Mouse (Mus musculus) cerebellum, adult 11-12 months (tissue): Measurements from ENCODE around the gene Ptprr.

Source experiments
- DNase-seq: peaks from one replicate; pipeline ENCODE4 v3.0.0; 2022

Ptprr gene

DNA sequence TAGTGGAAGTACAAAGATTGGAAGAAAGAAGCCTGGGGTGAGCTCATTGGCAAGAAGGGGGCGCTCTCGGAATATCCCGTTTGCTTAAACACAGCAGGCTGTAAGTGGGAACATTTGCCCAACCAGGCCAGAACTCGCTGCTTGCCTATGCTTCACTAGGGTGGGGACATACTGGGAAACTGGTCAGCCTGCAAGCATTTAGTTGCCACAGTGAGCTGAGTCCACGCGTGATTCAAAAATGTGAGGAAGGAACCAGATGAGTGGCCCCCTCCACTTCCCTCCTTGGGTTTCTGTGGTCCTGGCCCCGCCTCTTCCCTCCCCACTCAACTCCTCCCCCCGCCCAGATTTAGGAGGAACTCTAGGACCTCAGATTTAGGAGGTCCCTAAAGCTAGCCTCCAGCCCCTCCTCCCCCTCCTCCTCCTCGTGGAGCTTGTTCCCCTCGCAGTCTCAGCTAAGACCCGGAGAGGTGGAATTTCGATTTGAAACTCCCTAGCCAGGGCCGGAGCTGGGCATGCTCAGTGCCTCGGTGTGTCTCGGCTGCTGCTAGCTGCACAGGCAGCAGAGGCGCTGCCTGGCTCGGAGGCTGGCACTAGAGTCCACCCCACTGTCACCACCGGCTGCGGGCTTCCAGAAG, at the start of gene Ptprr:
Gene Ptprr, plus strand, starts transcription at position 369 of the 635 bp plus-strand sequence.
- DNase-seq, result peak; percentile 96

DNA sequence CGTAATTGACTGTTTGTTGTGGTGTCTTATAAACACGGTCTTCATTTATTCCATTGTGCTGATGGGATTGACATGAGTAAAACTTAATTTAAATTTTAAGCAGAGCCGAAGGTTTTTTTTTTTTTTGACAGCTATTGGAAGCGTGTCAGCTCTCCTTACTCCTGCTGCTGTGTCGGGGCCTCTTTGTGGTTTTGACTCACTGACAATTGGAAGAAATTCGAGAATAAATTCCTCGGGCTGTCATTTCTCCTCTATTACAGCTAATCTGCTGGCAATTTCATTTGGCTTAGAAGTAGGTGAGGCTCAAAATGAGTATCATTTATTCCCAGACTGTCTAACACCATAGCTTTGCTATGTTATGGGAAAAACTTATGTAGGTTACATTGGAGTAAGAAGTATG, 41.7 kb upstream of the Ptprr start:
- no peak for DNase-seq

DNA sequence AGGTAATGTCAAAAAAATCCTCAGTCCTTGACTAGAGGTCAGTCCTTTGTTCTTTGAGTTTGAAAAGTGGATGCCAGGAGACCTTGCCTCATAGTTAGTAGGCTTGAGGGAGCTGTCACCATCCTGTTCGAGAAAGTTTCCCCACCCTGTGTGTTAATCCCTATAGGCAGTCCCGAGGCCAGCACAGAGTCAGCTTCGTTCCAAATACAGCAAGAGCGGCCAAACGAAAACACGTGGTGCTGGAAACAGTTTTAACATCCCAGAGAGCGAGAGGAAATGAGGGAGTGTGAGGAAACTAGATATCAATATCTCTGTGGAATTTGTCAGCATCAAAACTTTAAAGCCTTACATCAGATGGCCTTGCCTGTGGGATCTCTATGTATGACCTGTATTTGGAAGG, 39.0 kb upstream of the Ptprr start:
- no peak for DNase-seq

DNA sequence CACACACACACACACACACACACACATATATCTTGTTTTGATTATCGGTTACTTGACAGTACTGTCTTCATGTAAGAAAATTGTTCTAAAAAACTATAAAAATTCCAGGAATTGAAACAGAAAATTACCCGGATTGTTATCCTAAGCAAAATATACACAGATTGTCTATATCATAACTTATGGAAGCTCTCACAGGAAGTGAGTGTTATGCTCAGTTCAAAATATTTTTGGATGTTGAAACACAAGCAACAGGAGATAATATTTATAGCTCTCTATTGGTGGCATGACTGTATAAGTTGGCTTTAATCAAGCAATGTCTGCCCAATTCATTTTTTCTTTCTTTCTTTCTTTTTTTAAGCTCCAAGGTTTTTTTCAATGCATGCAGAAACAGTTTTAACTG, 38.0 kb upstream of the Ptprr start:
- DNase-seq, result no peak

DNA sequence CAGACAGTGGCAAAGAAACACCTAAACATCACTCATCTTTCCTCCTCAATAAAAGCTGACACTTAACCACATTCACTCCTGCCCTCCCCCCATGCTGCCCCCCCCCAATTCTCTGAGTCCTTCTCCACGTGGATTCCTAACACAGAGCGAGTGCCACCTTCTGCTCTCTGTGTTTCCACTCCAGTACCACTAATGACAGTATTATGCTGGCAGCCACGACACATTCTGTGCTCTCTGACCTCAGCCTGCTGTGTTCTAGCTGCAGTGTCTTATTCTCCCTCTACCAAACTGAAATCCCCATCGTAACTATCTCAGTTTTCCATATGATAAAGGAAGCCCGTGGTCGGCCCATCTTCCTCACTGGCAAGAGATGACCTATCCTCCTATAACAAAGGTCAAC, 33.7 kb upstream of the Ptprr start:
- no peak for DNase-seq

DNA sequence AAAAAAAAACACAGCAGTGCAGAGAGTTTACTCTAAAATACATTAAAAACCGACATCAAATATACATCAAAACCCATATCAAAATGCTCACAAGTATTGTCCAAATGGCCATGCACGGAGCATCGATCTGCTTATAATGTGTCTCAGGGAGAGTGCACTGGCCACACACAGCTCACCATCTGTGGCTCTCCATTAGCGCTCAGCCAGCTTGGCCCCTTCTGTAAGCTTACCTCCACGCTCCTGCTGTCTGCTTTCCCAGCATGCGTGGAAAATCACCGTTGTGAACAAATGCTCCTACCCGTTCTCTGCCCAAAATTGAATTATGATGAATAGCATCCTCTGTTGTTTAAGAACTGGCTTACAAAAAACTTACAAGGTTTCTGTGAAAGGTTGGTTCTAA, 16.2 kb upstream of the Ptprr start:
- DNase-seq, result peak; percentile 91

DNA sequence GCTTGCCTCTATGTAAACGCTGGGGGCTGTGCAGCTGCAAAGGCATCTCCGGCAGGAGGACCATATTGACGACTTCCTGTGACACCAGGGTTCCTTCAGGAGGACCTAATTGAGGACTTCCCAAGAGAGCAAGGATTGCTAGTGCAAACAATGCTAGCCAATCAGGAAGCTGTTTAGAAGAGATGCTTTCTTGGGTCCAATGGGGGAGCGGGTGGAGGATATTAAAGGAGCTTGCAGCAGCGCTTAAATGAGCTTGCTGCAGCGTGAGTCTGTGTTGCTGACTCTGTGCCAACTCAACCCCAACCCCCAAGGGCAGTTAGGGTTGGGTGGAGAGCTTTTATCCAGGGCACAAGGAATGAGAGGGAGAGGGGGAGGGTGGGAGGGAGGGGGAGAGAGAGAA, 11.3 kb upstream of the Ptprr start:
- no peak for DNase-seq

DNA sequence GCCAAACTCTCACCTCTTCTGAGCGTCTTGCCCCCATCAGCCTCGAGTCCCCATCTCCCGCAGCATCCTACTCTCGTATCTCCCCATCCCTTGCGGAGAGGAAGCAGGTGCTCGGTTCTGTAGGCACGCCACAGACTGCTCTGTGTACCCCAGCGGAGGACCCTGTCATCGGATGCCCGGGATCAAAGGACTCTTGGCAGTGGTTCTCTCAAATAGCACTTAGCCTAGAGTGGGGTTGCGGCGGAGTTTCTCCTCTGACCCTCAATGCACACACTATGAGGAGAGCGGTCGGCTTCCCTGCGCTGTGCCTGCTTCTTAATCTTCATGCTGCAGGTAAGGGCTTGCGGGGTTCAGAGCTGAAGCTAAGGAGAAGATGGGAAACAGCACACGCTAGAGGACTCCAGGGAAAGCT, 473 bp downstream of the Ptprr start:
- DNase-seq, result no peak

DNA sequence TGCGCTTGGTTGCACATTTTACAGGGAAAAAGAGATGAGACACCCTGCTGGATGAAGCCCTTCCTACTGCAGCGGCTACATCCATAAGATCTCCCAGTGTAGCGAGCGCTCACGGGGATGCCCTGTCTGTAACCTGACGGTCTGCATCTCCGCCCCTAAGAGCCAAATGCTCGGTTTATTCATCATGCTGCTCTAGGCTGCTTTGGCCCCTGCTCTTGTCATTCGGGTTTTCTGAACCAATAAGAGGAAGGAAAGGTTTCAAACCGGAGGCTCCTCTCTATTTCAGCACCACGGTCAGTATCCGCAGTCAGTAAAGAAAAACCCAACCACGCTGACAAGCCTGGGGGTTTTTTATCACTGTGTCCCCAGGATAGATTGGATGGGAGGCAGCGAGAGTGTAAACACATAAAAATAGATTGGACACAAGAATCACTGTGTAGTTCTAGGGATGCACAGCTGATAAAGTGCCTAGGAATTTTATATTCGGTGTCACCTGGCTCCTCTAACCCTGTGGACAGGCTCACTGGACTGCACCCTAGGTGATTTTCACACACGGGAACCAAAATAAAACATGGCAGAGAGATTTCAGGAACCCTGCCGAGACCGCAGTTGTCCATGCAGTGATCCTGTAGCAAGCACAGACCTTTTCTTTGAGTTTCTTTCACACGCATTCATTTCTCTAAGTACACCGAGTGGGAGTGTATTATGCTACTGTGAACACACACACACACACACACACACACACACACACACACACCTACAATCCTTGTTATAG, 1.3 kb downstream of the Ptprr start:
- peak; percentile 76 for DNase-seq

DNA sequence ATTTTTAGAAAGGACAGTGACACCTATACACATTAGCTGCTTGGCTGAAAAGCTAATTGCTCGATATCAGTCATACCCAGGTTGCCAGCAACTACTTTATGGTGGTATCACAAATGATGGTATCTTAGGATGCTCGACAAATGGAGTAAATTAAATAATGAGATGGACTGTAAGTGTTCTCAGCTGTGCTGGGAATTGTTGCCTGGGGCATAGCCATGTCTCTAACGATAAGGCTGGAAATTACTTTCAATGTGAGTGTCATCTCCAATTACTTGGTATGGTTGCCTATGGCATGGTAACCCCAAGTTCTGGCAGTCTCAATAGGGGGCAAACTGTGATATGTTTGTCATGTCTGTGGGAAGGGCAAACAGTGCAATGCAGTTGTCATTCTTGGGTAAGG, 3.1 kb downstream of the Ptprr start:
- DNase-seq, result no peak

DNA sequence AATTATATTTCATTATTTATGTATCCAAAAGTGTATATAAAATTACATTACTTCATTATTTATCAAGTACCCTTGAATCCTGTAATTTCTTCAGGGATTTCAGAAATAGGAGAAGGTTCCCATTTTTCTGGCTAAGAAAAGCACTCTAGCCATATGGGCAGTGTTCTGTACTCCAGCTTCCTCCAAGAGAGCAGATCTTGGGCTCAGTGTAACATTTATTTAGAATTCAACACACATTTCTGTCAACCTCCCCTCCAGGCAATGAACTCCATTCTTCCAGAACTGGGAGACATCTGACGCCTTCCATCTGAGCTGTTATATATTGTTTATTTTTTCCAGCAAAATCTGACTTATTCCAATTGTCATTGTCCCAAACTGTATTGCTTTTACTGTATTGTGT, 20.1 kb downstream of the Ptprr start:
- DNase-seq, result no peak

DNA sequence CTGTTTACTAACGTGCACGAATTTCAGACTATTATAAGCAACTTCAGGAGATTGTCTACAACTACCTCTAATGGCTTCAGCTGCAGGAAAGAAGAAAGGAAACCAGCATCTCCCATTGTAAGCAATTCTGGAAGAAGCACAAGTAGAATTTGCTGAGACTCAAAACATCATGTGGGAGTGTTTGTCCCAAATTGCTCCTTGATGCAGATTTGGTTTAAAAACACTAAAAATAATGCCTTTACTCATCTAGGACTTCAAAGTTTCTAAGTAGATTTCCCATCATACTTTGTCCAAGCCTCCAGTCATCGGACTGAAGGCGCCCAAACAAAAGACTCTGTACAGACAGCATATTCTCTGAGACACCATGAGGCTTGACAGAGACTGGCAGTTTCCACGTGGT, 57.9 kb downstream of the Ptprr start:
- no peak for DNase-seq

DNA sequence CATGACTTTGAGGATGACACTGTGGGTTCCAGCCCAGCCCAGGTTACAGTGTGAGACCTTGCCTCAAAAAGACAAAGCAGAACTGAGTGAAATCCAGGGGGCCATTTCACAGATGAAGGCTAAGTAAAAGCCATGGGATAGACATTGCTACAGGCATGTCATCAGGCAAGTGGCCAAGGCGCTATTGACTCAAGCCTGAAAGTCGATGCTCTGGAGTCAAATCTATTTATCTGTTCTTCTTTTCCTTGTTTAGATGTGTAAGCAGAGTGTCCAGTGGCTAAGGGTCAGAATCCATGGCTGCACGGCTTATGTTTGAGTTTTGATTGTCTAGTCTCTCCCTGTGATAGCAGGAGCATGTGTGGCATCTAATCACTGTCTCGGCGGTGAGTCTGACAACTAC, 60.6 kb downstream of the Ptprr start:
- no peak for DNase-seq

DNA sequence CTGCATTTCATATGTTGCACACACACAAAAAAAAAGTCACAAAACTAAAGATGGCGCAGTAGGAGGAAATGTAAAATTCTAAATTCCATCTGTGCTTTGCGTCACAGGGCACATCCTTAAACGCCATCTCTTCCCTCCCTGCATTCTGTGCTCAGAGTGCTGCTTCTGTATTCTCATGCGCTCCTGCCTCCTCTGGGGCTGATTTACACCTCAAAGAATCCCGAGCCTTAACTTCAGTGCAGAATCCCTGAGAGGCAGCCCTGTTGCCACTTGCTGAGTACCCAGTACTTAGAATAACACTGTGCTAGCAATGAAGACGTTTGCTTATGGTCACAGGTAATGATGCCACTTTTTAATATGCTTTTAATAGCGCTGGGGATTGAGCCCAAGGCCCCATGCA, 61.4 kb downstream of the Ptprr start:
- no peak for DNase-seq

DNA sequence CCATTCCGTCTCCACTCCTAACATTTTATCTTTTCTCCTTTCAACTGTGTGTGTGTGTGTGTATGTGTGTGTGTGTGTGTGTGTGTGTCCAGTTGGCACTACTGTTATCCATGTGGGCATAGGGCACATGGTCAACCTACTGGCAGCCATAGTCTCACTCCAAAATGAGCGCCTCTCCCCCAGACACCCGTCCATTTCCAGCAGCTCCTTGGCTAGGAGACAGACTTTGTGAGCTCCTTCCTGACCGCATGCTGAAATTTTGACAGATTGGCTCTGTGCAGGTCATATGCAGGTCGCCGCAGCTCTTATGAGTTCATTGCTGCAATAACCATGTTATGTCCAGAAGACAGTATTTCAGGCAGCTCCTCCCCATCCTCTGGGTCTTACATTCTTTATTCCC, 62.8 kb downstream of the Ptprr start:
- peak; percentile 90 for DNase-seq

DNA sequence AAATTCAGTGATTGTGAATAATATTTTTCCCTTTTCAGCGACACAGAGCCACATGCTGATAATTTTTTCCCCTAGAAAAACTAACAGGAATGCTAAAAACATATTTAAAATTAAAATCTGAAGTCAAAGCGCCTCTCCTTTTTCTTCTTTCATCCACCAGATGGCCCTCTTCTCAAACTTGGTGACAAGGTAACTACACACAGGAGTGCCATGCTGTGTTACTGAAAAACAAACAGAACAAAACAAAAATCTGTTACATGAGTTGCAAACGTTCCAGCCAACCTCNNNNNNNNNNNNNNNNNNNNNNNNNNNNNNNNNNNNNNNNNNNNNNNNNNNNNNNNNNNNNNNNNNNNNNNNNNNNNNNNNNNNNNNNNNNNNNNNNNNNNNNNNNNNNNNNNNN, 66.0 kb downstream of the Ptprr start:
- DNase-seq, result peak; percentile 38

DNA sequence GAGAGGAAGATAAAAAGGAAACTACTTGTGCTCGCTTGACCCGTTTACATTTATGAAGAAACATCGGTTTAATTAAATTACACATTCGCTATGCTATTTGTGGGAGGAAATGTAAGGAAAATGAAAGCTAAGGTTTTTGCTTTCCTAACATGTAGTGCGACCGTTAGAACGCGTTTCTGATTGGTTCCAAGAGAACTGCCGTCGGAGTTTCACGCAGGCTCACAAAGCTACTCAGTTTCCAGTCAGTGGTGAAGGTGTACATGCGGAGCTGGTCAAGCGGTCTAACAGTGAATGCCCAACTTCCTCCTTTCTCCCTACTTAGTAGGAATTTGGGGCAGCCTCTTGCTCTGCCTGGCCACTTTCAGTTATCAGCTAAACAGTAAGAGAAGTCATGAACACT, 78.5 kb downstream of the Ptprr start:
- no peak for DNase-seq

DNA sequence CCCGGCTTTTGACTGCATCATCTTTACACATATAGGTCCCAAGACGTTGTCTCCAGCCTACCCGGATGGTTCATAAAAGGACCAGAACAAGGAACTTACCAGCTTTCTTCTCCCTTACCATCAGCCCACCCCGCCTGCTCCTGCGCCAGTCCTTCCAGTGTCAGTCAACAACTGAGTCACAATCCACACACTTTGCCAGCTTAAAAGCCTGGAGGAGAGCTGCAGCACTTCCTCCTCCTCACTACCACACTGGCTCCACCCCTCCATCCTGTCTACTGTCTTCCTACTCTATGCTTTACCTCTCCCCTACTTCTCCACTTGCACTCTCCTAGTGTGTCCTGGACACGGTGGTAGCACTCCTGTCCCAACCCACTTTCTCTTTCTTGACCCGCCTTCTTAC, 80.5 kb downstream of the Ptprr start:
- DNase-seq, result no peak

DNA sequence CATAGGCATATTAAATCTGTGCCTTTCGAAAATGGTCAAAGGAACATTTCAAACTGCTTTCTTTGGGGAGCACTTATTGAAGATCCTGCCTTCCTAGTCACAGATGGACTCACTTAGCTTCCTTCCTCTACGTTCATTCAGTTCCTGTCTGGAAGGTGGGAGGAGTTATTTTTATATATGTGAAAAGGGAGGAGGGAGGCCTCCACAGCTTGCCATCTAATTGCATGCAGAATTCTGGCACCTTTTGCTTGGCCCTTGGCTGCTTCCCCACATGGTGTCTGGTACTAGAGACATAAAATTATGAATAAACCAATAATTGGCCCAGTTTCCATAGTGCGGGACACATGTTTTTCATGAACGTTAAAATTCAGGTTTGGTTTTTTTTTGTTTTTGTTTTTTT, 90.2 kb downstream of the Ptprr start:
- DNase-seq, result peak; percentile 85

DNA sequence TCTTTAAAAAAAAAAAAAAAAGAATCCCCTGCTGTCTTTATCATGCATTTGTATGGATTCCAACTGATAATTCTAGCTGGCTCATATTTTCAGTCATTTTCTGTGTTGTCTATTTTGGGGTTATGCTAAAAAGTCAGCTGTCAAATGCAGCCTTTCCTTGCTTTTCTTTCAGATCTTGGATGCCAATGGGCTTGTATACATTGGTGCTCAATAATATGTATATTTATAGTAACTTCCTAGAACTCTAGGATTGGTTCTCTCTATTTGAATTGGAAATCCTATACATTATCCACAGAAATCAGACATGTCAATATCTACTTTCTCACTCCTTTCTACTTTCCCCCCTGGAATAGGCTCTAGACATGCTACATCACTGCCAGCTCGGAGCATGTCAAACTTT, 90.7 kb downstream of the Ptprr start:
- no peak for DNase-seq

DNA sequence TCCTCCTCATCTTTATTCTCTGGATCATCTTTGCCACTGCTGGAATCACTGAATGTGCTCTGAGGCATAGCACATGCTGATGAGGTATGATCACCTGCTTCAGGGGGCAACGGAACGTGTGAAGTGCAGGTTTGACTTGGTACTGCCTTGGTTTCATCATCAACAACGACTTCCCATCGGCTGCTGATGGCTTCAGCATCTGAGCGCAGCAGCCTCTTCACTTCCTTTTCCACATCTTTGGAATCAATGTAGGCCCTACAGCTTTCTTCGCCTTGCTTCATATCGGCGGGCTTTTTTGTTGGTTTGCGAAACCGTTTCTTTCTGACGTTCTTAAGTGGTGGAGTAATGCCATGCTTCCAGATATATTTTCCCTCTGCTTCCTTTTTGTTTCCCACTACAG, 94.9 kb downstream of the Ptprr start:
- DNase-seq, result no peak

DNA sequence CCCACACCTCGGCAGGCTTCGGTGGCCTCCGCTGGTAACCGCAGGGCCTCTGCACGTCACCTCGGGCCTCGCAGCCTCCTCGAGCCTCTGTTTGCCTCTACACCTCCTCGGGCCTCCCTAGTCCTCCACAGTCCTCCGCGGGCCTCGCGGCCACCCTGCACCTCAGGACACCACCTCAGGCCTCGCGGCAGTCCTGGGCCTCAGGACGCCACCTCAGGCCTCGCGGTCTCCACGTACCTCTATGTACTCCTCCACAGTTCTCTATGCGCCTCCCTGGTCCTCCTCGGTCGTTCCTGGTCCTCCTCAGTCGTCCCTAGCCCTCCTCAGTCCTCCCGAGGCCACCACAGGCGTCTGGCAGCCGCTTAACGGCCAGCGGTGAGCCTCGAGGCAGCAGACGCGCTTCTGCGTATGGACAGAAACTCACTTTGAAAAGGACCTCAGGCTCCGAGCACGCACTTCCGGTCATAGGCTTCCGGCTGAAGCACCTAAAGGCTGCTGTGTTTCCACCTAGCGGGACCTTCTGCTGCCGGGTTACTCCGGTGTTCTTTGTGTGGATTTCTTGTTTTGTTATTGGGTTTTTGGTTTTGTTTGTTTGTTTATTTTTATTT, 96.0 kb downstream of the Ptprr start, which contains the start of gene 4933416C03Rik:
Gene 4933416C03Rik, minus strand, starts transcription at position 51 of the 608 bp plus-strand sequence.
- no peak for DNase-seq

DNA sequence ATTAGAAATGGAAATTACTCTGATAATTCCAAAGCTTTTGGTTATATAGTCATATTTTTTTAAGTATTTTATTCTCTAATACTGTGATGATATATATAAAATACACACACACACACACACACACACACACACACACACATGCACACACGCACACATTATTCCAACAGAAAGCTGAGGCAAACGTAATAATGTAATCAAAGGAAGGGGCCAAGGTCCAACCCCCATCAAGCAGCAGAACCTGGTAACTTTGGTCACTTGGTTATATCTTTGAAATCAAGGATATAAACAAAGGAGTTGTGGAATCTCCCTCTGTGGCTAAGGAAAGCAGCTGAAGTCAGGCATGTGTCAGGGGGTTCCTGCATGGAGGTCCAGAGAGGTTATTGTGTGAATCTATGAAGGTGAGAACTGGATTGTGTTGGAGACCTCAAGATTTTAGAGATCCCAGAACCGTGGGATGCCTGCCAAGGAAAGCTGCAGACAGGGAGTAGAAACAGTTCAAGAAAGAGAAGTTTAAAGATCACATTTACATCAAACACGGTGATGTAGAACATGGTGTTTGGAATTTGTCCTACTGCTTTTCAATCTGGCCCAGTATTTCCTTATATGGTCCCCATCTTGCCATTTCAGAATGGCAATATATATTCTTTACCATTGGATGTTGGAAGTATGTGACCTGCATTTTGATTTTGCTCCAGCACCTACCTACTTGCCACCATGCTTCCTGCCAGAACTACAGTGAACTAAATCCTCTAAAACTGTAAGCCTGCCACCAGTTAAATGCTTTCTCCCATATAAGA, 98.1 kb downstream of the Ptprr start:
- DNase-seq, result no peak

DNA sequence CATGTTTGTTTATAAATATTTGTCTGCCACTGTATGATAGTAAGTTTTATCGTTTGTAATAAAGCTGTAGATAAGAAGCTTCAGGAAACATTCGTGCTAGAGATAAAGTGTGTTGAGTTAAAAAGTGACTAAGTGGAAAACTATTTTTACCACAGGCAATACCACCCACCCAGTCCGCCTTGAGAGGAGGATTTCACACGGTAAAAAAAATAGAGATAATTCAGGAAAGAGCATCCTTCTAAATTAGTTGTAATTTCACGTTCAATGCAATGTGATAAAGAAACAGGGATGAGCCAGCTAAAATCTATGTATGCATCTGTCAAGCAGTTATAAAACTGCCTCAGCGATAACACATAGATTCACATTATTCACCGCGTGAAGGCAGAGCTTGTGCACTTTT, 99.0 kb downstream of the Ptprr start:
- DNase-seq, result no peak
